Mouse (Mus musculus): ENCODE data around the gene Kptn.

The Kptn gene

DNA sequence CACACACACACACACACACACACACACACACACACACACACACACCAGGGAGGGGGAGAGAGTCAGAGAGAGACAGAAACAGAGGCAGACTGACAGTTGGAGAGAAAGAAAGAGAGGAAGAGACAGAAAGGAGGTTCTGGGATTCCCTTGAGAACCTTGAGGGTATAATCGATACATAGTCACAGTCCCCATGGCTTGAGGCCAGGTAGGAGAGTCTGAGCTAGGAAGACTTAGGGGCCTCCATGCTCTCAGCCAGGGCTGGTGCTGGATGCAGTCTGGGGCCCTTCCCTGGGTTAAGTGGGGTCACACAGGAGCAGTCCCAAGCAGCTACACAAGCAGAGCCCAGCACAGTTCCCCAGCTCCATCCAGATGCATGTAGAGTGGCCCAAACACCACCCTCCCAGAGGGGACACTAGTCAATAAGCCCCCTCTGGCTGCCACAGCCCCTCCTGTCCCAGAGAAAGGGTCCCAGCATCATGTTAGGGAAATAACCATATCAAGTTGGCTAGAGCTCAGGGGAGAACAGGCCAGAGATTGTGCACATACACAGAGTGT, 53.0 kb downstream of the Kptn start:
- no peak for TF ChIP-seq GATA4 (IDR thresholded peaks at IDR 0.05; ENCODE audit: insufficient replicate concordance, low read length)

DNA sequence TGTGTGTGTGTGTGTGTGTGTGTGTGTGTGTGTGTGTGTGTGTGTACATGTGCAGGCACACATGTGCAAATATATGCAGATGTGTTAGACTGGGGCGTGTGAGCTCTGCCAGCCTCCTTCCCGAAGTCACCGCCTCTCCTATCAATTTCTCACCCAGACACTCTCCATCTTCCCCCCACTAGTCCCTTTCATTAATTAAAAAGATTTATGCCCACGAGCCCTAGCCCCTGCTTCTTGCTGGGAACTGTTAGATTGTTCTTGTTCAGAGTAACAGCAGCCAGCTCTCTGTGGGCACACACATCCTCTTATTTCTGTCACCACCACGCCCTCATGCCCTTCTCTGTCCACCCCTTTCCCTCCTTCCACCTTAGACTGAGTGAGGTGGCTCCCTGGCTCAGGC, 53.5 kb downstream of the Kptn start:
- no peak for TF ChIP-seq GATA4 (IDR thresholded peaks at IDR 0.05; ENCODE audit: insufficient replicate concordance, low read length)

DNA sequence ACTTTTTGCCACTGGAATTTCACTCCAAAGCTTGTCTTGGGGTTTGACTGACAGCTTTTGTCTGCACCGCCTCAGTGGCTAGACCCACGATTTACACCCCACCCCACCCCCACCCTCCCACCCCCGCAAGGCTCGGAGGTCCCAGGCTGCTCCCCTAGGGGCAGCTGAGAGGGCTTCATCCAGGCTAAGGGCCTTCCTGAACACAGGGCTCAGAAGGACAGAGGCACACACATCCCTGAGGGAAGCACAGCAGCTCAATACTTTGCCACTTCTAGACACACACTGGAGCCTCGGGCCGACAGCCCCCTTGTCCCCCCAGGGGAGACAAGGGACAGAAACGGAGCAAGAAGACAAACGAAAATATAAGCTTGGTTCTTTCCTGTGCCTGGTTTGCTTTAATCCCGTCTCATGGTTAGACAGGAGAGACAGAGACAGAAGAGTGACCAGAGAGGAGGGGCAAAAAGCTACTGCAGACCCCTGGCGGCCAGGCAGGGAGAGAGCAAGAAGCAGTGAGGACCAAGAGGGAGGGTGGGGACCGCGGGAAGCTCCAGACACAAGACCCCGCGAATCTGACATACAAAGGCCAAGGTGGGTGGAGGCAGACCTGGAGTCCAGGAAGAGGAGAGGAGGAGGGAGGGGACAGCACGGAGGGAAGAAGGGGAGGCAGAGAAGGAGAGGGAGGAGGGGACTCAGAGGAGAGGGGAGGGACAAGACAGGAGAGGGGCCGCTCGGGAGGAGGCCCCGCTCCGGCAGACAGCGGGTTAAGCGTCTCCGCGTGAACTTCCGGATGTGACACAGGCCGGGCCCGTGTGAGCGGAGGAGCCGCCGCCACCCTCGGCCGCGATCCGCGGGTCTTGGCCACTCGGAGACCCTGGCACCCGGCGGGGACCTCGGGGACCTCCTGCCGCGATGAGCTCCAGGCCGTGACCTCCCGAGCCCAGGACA, 55.2 kb downstream of the Kptn start, which contains the start of gene Meis3:
TSS of gene Meis3 (plus strand) at position 494 of the 945 bp plus-strand sequence.
- TF ChIP-seq GATA4 (IDR thresholded peaks at IDR 0.05; ENCODE audit: insufficient replicate concordance, low read length): no peak

DNA sequence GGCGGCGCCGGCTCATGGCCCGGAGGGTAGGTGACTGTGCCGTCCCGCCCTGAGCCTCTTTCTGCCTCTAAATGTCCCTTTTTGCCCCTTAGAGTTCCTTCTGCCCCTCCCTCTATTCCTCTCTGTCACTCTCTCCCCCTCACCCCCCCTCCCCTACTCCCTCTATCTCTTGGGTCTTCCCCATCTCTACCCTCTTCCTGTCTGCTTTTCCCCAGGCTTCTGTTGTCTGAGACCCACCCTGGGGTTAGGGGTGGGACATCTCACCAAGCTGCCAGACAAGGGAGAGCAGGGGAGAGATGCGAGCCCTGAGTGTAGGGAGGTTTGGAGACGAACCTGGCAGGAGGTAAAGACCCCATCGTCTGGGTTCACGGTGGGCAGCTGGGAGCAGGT, 55.8 kb downstream of the Kptn start:
- no peak for TF ChIP-seq GATA4 (IDR thresholded peaks at IDR 0.05; ENCODE audit: insufficient replicate concordance, low read length)
